In the genomic region with DNA sequence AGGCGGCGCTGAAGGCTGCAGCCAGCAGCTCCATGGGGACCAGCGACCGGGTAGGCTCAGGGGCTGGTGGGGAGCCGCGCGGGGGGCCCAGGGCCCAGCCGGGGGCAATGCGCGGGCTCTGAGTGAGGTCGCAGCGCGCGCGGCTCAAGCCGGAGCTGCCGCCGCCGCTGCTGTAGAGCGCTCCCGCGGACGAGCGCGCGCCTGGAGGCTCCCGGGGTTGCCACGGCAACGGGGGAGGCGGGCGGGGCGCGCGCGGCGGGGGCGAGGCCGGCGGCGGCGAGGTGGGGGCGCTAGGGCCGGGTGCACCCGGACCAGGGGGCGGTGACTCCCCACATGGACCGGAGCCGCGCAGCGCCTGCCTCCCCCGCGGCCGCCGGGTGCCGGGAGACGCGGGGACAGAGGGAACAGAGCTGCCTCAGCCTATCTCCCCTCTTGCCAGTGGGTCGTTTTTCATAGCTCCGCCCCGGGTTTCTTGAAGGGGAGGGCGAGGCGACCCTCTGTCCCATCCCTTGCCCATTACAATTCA, we compare ENCODE assay signal across 8 mouse cellular contexts. TPM values are rescaled to one million over a fixed set of nuclear protein-coding genes. Genes with fewer than 3 reads are reported as not detected.
DNase-seq lines count a peak whose midpoint lies in the region; ATAC-seq and TF ChIP-seq lines count a peak whose summit lies in the region.

No protein-coding gene starts in this region.

- ATAC-seq in forebrain, embryonic 14.5 days: peak; percentile 91
- peak; percentile 64 for ATAC-seq in intestine, postnatal 0 days
- ATAC-seq in liver, embryonic 14.5 days (ENCODE audit: insufficient read depth): no peak

- H3K4me3 ChIP-seq in forebrain, embryonic 14.5 days (ENCODE audit: low read depth, low read length): peak overlapping the region; percentile 69
- H3K4me3 ChIP-seq in intestine, postnatal 0 days (ENCODE audit: low read depth, low read length): peak overlapping the region; percentile 58
- H3K4me3 ChIP-seq in liver, embryonic 14.5 days (ENCODE audit: insufficient read depth in 1 of 2, low read depth in 2 of 2, low read length in 2 of 2): peak overlapping the region; percentile 2 to 41

- peak overlapping the region; percentile 79 for H3K9ac ChIP-seq in forebrain, embryonic 14.5 days (ENCODE audit: low read length)
- H3K9ac ChIP-seq in intestine, postnatal 0 days (ENCODE audit: low read depth, low read length): 0 out of 2 replicates have a peak overlapping the region, but pooled peaks have one; percentile 22
- H3K9ac ChIP-seq in liver, embryonic 14.5 days (replicated peaks): no peak overlapping the region

- no peak overlapping the region for H3K27ac ChIP-seq in forebrain, embryonic 14.5 days (ENCODE audit: low read depth, low read length)
- H3K27ac ChIP-seq in intestine, postnatal 0 days (ENCODE audit: low read depth, low read length): no peak overlapping the region
- H3K27ac ChIP-seq in liver, embryonic 14.5 days: no peak overlapping the region

- H3K4me1 ChIP-seq in forebrain, embryonic 14.5 days (ENCODE audit: control insufficient read depth, insufficient read depth, low read length): peaks cover 5% of the 10 kb centered on the region; the same call in 1 of the 2 replicates
- H3K4me1 ChIP-seq in intestine, postnatal 0 days (replicated peaks; ENCODE audit: control insufficient read depth, insufficient read depth, low read length): no peaks in the 10 kb centered on the region
- no peaks in the 10 kb centered on the region for H3K4me1 ChIP-seq in liver, embryonic 14.5 days (replicated peaks; ENCODE audit: control insufficient read depth in 2 of 2, insufficient read depth in 2 of 2, low read length in 1 of 2)

- H3K4me2 ChIP-seq in forebrain, embryonic 14.5 days (ENCODE audit: low read length): peak overlapping the region; percentile 94
- H3K4me2 ChIP-seq in intestine, postnatal 0 days (replicated peaks; ENCODE audit: low read depth): peak overlapping the region; percentile 99
- H3K4me2 ChIP-seq in liver, embryonic 14.5 days (ENCODE audit: low read depth): peak overlapping the region; percentile 62

- TF ChIP-seq CTCF in brain, embryonic 14.5 days (IDR thresholded peaks at IDR 0.05; ENCODE audit: borderline replicate concordance, extremely low read depth, insufficient read depth, insufficient read length): no peak
- TF ChIP-seq CTCF in intestine, postnatal 0 days (IDR thresholded peaks at IDR 0.05; ENCODE audit: low read depth): no peak
- no peak for TF ChIP-seq CTCF in liver, embryonic 14.5 days (IDR thresholded peaks at IDR 0.05; ENCODE audit: low read depth)

- H3K36me3 ChIP-seq in forebrain, embryonic 14.5 days (ENCODE audit: control insufficient read depth, insufficient read depth, low read length): no peaks in the 10 kb centered on the region
- no peaks in the 10 kb centered on the region for H3K36me3 ChIP-seq in intestine, postnatal 0 days (ENCODE audit: control insufficient read depth, insufficient read depth)
- no peaks in the 10 kb centered on the region for H3K36me3 ChIP-seq in liver, embryonic 14.5 days (replicated peaks; ENCODE audit: control insufficient read depth, insufficient read depth, low read depth)

- H3K27me3 ChIP-seq in forebrain, embryonic 14.5 days (replicated peaks; ENCODE audit: control insufficient read depth, insufficient read depth, low read length): peaks cover 25% of the 10 kb centered on the region
- H3K27me3 ChIP-seq in intestine, postnatal 0 days (replicated peaks; ENCODE audit: control insufficient read depth, insufficient read depth, low read length): 0 out of 2 replicates have a peak, but pooled peaks cover 5% of the 10 kb centered on the region
- peaks cover 31% of the 10 kb centered on the region for H3K27me3 ChIP-seq in liver, embryonic 14.5 days (ENCODE audit: control insufficient read depth, insufficient read depth, low read length)

- TF ChIP-seq EP300 in liver, embryonic 14.5 days (IDR thresholded peaks at IDR 0.05; ENCODE audit: low read depth): no peak

- DNase-seq in layer of hippocampus, adult 11-12 months (ENCODE audit: low spot score): peak; percentile 46
- DNase-seq in layer of hippocampus, adult 8-10 months (ENCODE audit: low spot score in 2 of 2): no peak
- DNase-seq in brain, embryonic 14.5 days (ENCODE audit: low read depth): peak; percentile 76
- peak; percentile 80 for DNase-seq in forebrain, embryonic 14.5 days (ENCODE audit: low spot score)
- DNase-seq in liver, embryonic 14.5 days (ENCODE audit: low read depth in 3 of 3, low spot score in 3 of 3): no peak
- DNase-seq in ovary, postnatal 14 days (ENCODE audit: low spot score): peak; percentile 30
- no peak for DNase-seq in adipocyte (ENCODE audit: low spot score)

- H3K9me3 ChIP-seq in forebrain, embryonic 14.5 days (replicated peaks; ENCODE audit: control insufficient read depth, low read length): no peaks in the 10 kb centered on the region
- H3K9me3 ChIP-seq in intestine, postnatal 0 days (ENCODE audit: control insufficient read depth): no peaks in the 10 kb centered on the region
- no peaks in the 10 kb centered on the region for H3K9me3 ChIP-seq in liver, embryonic 14.5 days (ENCODE audit: control insufficient read depth, low read length)

- WGBS in forebrain, embryonic 14.5 days: under 1% methylated on average over 41 of the region's 61 CpGs
- 2% methylated on average over 41 of the region's 61 CpGs for WGBS in intestine, postnatal 0 days
- under 1% methylated on average over 39 of the region's 61 CpGs for WGBS in liver, embryonic 14.5 days (ENCODE audit: insufficient replicate concordance)

- 0 out of 2 replicates have a peak, but pooled peaks have one; percentile 3 for TF ChIP-seq POLR2A in brain, embryonic 14.5 days (IDR thresholded peaks at IDR 0.05; ENCODE audit: borderline replicate concordance, extremely low read depth, insufficient read depth, insufficient read length, poor library complexity, severe bottlenecking)

RNA-seq across cellular contexts. Expression of a gene that starts 0.5 kb away (rescaled TPM):
- 1 to 10 TPM in 1 of 4 experiments, under 1 TPM in 2, not detected in 1; 0.85 to 1.7 (median 0.93) TPM for total RNA-seq in layer of hippocampus, adult 8-10 months (2022)
- polyA plus RNA-seq in brain, embryonic 14.5 days (2012; rRNA removed): 0.16 and 0.22 TPM in 2 replicates
- polyA plus RNA-seq in forebrain, embryonic 14.5 days (2014; fragmentation: Nextera tagmentation; extraction: Ambion mirVana): 0.14 and 0.17 TPM in 2 replicates
- 2.5 and 3.3 TPM in 2 replicates for polyA plus RNA-seq in intestine, postnatal 0 days (2015; fragmentation: Nextera tagmentation; extraction: Ambion mirVana)
- 0.28 and 0.37 TPM in 2 replicates for polyA plus RNA-seq in liver, embryonic 14.5 days (2012; rRNA removed)
- 0.20 and 0.54 TPM in 2 replicates for polyA plus RNA-seq in liver, embryonic 14.5 days (2014; fragmentation: Nextera tagmentation; extraction: Ambion mirVana)

RNA-seq across cellular contexts. Expression of a gene that starts 40.2 kb away (rescaled TPM):
- total RNA-seq in layer of hippocampus, adult 8-10 months (2022): not detected
- polyA plus RNA-seq in brain, embryonic 14.5 days (2012; rRNA removed): 0.40 and 1.0 TPM in 2 replicates
- polyA plus RNA-seq in forebrain, embryonic 14.5 days (2014; fragmentation: Nextera tagmentation; extraction: Ambion mirVana): not detected in 2 replicates
- not detected in 2 replicates for polyA plus RNA-seq in intestine, postnatal 0 days (2015; fragmentation: Nextera tagmentation; extraction: Ambion mirVana)
- polyA plus RNA-seq in liver, embryonic 14.5 days (2012; rRNA removed): not detected in 2 replicates
- polyA plus RNA-seq in liver, embryonic 14.5 days (2014; fragmentation: Nextera tagmentation; extraction: Ambion mirVana): not detected in 2 replicates

Comparison
In these comparisons a context has a peak if more than half of its experiments do, and no peak if none do; other contexts are left out.
1. DNase-seq: peak in layer of hippocampus, adult 11-12 months (single experiment), brain, embryonic 14.5 days (single experiment), forebrain, embryonic 14.5 days (single experiment) and ovary, postnatal 14 days (single experiment); none in layer of hippocampus, adult 8-10 months (0 of 2), liver, embryonic 14.5 days (0 of 3) and adipocyte (single experiment).
2. Peak in every context shown above with its lines, with median percentiles within 50 percentile points of each other: H3K4me2 ChIP-seq and H3K4me3 ChIP-seq.